Mouse (Mus musculus) megakaryocyte, embryonic 14.5 days (primary cell): ENCODE results near the gene Vrk3. TPM values are rescaled to one million over a fixed set of nuclear protein-coding genes. Genes with fewer than 3 reads are reported as not detected.
A peak's percentile ranks its signal among the peaks of the same experiment; 100 is the strongest.

Experiments
- H3K27me3 ChIP-seq: replicated peaks from 2 replicates; pipeline ENCODE3; 2012; ENCODE audit warnings: inconsistent platforms
- H3K36me3 ChIP-seq: replicated peaks from 2 replicates; pipeline ENCODE3; 2012; ENCODE audit warnings: low read length, inconsistent platforms, mixed read lengths
- H3K4me1 ChIP-seq: 2 replicates; pipeline ENCODE4 v1.6.1; 2012; ENCODE audit warnings: inconsistent platforms
- H3K4me3 ChIP-seq: replicated peaks from 2 replicates; pipeline ENCODE3; 2012; ENCODE audit warnings: moderate library complexity, mild to moderate bottlenecking, inconsistent platforms
- H3K9me3 ChIP-seq: 2 replicates; pipeline ENCODE4 v1.6.1; 2012; ENCODE audit warnings: inconsistent platforms
- FLI1 ChIP-seq: IDR thresholded peaks from 2 replicates; pipeline ENCODE4 v1.6.1; 2012; ENCODE audit warnings: low read length, inconsistent platforms, mixed read lengths
- GATA1 ChIP-seq: IDR thresholded peaks from 3 replicates; pipeline ENCODE4 v1.6.1; 2012; ENCODE audit warnings: mixed read lengths, low read length, inconsistent platforms, borderline replicate concordance
- polyA plus RNA-seq: library from polyadenylated mRNA; stranded (reverse); fragments of >175 nt; gene quantifications from 2 replicates; pipeline ENCODE4 v1.2.3, GENCODE M21; 2012; ENCODE audit warnings: low replicate concordance; ENCODE audit not compliant: insufficient read depth

Vrk3 gene
- polyA plus RNA-seq, 1 experiment: 63.8 TPM

DNA sequence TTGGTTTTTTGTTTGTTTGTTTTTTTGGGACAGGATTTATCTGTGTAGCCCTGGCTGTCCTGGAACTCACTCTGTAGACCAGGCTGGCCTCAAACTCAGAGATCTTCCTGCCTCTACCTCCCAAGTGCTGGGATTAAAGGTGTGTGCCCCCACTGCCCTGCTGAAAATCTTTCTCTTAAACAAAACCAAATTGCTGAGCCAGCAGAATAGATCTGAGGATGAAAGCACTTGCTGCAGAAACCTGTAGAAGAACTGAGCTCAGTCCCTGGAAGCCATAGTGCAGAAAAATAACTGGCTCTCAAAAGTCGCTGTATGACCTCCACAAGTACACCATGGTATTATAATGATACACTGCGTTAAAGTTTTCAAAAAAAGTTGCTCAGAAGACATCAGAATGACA is 9.0 kb downstream of the Vrk3 start:
- Histone ChIP-seq H3K27me3 (no peaks in the 10 kb centered on the region), H3K36me3 (peaks cover 100% of the 10 kb centered on the region), H3K4me1 (peaks cover 46% of the 10 kb centered on the region), H3K4me3 (no peak overlapping the region), H3K9me3 (no peaks in the 10 kb centered on the region)
- no peak for TF ChIP-seq FLI1

DNA sequence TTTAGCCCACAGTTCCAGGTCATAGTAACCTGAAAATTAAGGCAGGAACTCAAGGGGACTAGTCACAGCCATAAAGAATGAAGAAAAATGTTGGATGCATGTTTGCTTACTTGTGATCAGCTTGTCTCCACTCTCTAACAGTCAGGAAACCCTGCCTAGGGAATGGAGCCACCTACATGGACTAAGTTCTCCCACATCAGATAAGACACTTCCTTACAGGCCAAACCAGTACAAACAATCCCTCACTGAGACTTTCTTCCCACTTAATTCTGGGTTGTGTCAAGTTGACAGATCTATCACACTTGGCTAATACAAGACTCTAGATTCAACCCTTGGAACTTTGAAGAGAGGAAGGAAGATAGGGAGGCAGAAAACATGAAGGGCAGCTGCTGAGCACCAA is 12.2 kb downstream of the Vrk3 start:
- TF ChIP-seq FLI1: no peak
- no peak; the same call in 2 of the 3 replicates for TF ChIP-seq GATA1
- H3K36me3 ChIP-seq: peaks cover 100% of the 10 kb centered on the region

DNA sequence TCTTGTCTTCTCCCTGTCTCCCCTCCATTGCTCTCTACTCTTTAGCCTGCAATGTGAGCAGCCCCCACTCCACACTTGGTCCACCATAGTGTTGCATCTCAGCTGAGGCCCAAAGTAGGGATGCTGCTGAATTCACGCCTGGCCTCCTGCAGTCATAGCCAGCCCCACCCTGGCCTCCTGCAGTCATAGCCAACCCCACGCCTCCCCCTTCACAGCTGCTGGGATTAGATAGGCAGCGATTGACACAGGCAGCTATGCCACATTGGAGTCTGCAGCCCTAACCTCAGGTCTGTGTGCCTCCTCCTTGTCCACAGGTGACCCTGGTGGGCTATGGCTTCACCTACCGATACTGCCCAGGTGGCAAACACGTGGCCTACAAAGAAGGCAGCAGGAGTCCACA is 19.9 kb downstream of the Vrk3 start:
- Histone ChIP-seq H3K4me1 (peaks cover 28% of the 10 kb centered on the region), H3K36me3 (peaks cover 99% of the 10 kb centered on the region), H3K4me3 (no peak overlapping the region), H3K27me3 (no peaks in the 10 kb centered on the region), H3K9me3 (no peaks in the 10 kb centered on the region)
- TF ChIP-seq FLI1 (no peak), GATA1 (no peak)

More for the DNA sequence above, 12.2 kb downstream of the Vrk3 start:
- no peaks in the 10 kb centered on the region for H3K9me3 ChIP-seq
- H3K27me3 ChIP-seq: no peaks in the 10 kb centered on the region
- H3K4me3 ChIP-seq: no peak overlapping the region
- peaks cover 36% of the 10 kb centered on the region for H3K4me1 ChIP-seq

DNA sequence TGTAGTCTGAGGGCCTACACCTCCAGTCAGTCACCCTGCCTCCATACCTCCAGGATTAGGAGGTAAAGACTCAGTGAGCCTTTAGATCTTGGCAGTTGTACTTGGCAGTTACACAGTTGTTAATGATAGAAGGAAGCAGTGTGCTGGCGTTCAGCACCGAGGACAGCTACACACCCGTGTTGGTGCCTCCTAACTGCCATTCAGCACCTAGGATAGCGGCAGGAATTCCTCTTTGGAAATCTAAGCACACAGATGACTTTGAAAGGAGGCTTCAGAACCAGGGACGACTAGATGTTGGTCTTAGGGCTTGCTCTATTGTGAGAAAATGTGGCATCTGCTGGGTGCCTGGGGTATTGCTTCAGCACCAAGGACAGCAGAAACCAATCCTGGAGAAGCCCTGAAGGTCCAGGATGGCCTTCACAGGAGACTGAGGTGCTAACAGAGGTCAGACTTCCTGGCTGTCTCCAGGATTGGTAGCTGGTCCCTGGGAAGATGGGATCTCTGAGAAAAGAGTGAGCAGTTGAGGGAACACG is 21.9 kb downstream of the Vrk3 start:
- no peak overlapping the region for H3K4me3 ChIP-seq
- no peaks in the 10 kb centered on the region for H3K9me3 ChIP-seq
- H3K36me3 ChIP-seq: peaks cover 99% of the 10 kb centered on the region
- H3K27me3 ChIP-seq: no peaks in the 10 kb centered on the region
- peaks cover 30% of the 10 kb centered on the region for H3K4me1 ChIP-seq
- TF ChIP-seq GATA1 (no peak), FLI1 (no peak)

DNA sequence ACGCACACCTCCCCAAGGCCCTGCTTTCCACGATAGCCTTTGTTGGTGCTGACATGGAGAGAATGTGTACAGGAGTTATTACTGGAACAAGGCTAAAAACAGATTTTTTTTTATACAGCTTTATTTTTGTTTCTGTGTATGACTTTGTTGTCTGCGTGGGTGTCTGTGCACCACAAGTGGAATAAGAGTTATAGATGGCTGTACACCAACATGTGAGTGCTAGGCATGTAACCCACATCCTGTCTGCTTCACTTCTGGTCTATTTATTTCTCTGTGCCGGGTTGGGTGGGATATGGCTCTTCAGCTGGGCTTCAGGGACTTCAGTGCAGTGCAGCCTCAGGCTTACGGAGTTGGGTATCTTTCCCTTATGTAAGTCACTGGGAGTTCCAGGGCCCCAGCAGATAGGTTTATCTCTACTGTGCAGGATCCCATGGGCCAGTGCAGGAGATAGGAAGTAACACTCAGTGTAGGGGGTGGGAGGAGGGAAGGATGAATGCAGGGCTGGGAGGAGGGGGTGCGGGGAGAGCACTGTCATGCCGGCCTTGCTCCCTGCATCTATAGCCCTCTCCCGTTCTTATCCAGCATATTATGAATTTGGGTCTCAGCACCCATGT is 24.5 kb downstream of the Vrk3 start:
- TF ChIP-seq FLI1 (no peak), GATA1 (no peak)

DNA sequence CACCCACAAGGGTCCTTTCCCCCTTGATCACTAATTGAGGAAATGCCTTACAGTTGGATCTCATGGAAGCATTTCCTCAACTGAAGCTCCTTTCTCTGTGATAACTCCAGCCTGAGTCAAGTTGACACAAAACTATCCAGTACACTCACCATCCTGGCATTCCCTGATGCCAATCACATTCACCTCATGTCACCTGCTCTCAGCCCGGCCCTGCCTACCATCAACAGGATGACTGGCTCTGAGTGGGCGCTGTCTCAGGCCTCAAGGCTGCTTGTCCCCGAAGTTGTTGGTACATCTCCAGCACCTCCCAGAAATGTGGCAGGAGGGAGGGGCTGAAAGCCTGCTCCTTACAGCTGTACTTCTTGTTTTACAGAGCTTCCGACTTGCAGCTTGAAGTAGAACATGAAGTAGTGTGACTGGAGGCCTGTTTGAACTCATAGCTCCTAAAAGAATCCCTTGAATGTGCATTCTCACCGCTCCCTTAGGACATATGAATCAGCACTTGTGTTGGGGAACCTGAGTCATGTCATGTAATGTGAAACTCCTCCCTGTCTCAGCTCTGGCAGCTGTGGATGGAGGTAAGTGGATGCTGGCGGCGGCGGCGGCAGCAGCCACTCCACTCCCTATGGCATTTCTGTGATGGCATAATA is 28.8 kb downstream of the Vrk3 start:
- Histone ChIP-seq H3K4me1 (peaks cover 48% of the 10 kb centered on the region), H3K9me3 (no peaks in the 10 kb centered on the region), H3K4me3 (peak overlapping the region; percentile 84), H3K27me3 (no peaks in the 10 kb centered on the region), H3K36me3 (peaks cover 66% of the 10 kb centered on the region)
- TF ChIP-seq FLI1: no peak
- TF ChIP-seq GATA1: no peak

More for the DNA sequence above, 24.5 kb downstream of the Vrk3 start:
- H3K9me3 ChIP-seq: no peaks in the 10 kb centered on the region
- H3K27me3 ChIP-seq: no peaks in the 10 kb centered on the region
- peaks cover 55% of the 10 kb centered on the region for H3K4me1 ChIP-seq
- H3K4me3 ChIP-seq: peak overlapping the region; percentile 36
- H3K36me3 ChIP-seq: peaks cover 96% of the 10 kb centered on the region

DNA sequence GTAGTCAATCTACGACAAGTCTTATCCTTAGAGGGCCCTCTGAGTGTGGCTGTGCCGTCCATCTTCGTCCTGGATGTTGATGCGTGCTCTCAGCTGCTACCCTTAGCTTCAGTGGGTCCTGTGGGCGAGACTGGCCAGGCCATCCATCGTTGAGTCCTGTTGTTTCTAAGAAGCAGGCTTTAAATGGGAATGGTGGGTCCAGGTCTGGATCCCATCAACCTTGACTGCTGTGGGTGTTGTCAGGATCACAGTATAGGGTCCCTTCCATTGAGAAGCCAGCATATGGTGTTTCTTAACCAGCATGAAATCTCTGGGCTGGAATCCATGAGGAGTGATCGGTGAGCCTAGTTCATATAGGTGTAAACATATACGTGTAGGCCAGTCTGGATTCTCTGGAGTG is 31.9 kb downstream of the Vrk3 start:
- TF ChIP-seq FLI1 (no peak), GATA1 (no peak)
- H3K9me3 ChIP-seq: no peaks in the 10 kb centered on the region
- peaks cover 5% of the 10 kb centered on the region for H3K27me3 ChIP-seq
- peaks cover 36% of the 10 kb centered on the region for H3K36me3 ChIP-seq
- H3K4me1 ChIP-seq: peaks cover 29% of the 10 kb centered on the region
- H3K4me3 ChIP-seq: no peak overlapping the region

DNA sequence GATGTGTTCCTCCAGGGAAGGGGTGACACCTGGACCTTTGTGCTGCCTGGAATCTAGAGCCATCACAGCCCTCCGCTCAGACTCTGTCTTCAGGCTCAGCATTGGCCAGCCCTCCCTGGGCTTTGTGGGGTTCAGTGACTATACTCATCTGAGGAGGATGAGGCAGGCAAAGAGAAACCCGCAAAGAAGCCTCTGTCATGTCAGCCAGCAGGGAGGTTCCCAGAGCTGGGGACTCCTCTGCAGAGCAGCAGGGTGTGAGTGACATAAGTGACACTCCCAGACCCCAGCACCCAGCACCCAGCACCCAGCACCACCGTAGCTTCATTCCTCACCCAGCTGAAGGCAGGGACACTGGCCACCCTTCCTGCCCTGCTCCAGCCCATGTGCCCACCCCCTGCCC is 41.3 kb downstream of the Vrk3 start:
- TF ChIP-seq GATA1: no peak

DNA sequence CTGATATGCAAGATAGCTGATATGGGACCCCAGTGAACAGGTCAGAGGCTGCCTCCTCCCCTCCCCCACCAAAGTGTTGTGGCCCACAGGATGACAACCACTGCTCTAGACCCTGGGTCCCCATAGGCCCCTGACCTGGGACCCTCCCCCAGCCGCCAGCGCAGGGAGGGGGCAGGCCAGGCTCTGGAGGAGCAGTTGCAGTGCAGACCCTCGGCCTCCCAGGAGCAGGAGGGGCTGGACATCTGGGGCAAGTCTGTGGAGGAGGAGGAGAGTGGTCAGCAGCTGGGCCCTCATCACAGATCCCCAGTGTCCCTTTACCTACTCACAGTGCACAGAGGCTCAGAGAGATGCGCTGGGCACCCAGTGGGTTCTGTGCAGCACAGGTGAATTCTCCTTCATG is 41.9 kb downstream of the Vrk3 start:
- H3K27me3 ChIP-seq: peaks cover 27% of the 10 kb centered on the region
- H3K4me1 ChIP-seq: peaks cover 62% of the 10 kb centered on the region
- H3K4me3 ChIP-seq: no peak overlapping the region
- no peaks in the 10 kb centered on the region for H3K36me3 ChIP-seq
- peaks cover 20% of the 10 kb centered on the region for H3K9me3 ChIP-seq
- TF ChIP-seq GATA1 (no peak), FLI1 (no peak)

More for the DNA sequence above, 41.3 kb downstream of the Vrk3 start:
- no peaks in the 10 kb centered on the region for H3K36me3 ChIP-seq
- peaks cover 27% of the 10 kb centered on the region for H3K27me3 ChIP-seq
- peaks cover 62% of the 10 kb centered on the region for H3K4me1 ChIP-seq
- peaks cover 15% of the 10 kb centered on the region for H3K9me3 ChIP-seq
- peak overlapping the region; percentile 64 for H3K4me3 ChIP-seq

DNA sequence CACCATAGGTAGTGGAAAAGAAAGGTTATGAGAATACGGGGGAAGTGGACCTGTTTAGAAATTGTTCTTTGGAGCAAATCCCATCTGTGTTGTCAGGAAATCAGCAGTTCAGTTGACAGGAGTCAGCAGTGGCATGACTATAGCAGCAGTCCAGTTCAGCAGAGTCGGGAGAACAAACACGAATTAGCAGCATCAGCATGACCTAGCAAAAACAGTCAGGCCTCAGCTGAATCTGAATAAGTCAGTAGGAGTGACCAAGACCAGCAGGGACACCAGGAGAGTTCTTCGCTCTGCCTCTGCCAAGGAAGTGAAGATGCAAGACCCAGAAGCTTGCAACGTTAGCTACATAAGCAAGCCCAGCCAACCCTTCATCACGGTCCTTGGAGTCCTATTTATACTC is 44.6 kb downstream of the Vrk3 start:
- no peak for TF ChIP-seq FLI1
- no peak for TF ChIP-seq GATA1

More for the DNA sequence above, 44.6 kb downstream of the Vrk3 start:
- H3K4me3 ChIP-seq: peak overlapping the region; percentile 75
- H3K9me3 ChIP-seq: peaks cover 32% of the 10 kb centered on the region
- peaks cover 15% of the 10 kb centered on the region for H3K27me3 ChIP-seq
- H3K4me1 ChIP-seq: peaks cover 55% of the 10 kb centered on the region
- H3K36me3 ChIP-seq: no peaks in the 10 kb centered on the region
